Mouse (Mus musculus): ENCODE results near the gene Fam83b. TPM values are rescaled to one million over a fixed set of nuclear protein-coding genes. Genes with fewer than 3 reads are reported as not detected.

Gene Fam83b
- polyA plus RNA-seq, 1 experiment from 2014 or later, result 0.66 TPM

DNA sequence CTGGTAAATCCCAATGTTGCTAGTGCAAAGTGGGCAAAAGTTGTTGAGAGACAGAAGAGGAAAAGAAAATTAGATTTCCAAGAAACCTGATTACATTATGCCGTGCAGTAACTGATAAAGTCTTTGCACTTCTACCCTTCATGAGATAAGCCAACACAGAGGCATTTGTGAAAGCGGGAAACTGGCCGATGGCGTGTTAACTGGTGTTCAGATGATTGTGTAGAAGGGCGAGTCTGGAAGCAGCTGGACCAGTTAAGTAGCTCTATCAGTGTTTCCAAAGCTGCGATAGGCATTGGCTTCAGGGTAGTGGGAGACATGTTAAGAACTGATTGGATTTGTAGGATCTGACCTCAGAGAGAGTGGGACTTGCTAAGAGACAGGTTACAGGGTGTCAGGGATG lies 17.0 kb upstream of the Fam83b start:
- WGBS, result 87% methylated on average over 6 of the region's 6 CpGs
- H3K4me3 ChIP-seq (replicated peaks; ENCODE audit: low read depth, low read length), result no peak overlapping the region
- no peak for ATAC-seq (replicated peaks; ENCODE audit: low FRiP score, low read depth)

DNA sequence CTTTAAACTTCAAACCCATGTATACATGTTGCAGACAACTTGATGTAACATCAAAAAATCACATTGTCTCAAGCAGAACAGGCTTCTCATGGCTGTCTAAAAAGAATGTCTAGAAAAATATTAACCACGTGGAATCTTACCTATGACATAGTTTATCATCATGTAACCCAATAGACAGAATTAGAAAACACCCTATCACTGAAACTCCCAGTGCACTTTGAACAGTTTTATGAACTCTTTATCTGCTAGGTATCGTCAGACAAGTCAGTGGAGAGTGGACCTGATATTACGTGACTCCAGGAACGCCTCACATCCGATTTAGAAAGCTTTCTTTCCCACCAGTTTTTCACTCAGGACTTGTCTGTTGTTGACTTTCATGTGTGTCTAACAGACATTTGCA lies 15.1 kb upstream of the Fam83b start:
- H3K4me3 ChIP-seq (replicated peaks; ENCODE audit: low read depth, low read length), result no peak overlapping the region
- TF ChIP-seq CTCF (IDR thresholded peaks at IDR 0.05; ENCODE audit: low read depth), result no peak
- WGBS, result 84% methylated on average over 5 of the region's 5 CpGs
- H3K36me3 ChIP-seq (ENCODE audit: insufficient read depth, low read length), result no peaks in the 10 kb centered on the region
- no peaks in the 10 kb centered on the region for H3K9me3 ChIP-seq (replicated peaks; ENCODE audit: low read length)
- no peaks in the 10 kb centered on the region for H3K27me3 ChIP-seq (ENCODE audit: insufficient read depth, low read length)
- DNase-seq (ENCODE audit: low spot score) (no peak), ATAC-seq (replicated peaks; ENCODE audit: low FRiP score, low read depth) (no peak)
- no peaks in the 10 kb centered on the region for H3K4me1 ChIP-seq (replicated peaks; ENCODE audit: insufficient read depth, low read length)
- H3K9ac ChIP-seq (ENCODE audit: low read depth, low read length), result no peak overlapping the region
- H3K4me2 ChIP-seq (ENCODE audit: low read length), result no peak overlapping the region
- H3K27ac ChIP-seq, result no peak overlapping the region

More for the DNA sequence above, 17.0 kb upstream of the Fam83b start:
- Histone ChIP-seq H3K4me2 (ENCODE audit: low read length) (no peak overlapping the region), H3K9ac (ENCODE audit: low read depth, low read length) (no peak overlapping the region), H3K4me1 (replicated peaks; ENCODE audit: insufficient read depth, low read length) (no peaks in the 10 kb centered on the region), H3K27me3 (ENCODE audit: insufficient read depth, low read length) (no peaks in the 10 kb centered on the region), H3K9me3 (replicated peaks; ENCODE audit: low read length) (no peaks in the 10 kb centered on the region), H3K27ac (no peak overlapping the region), H3K36me3 (ENCODE audit: insufficient read depth, low read length) (no peaks in the 10 kb centered on the region)
- TF ChIP-seq CTCF (IDR thresholded peaks at IDR 0.05; ENCODE audit: low read depth), result no peak
- DNase-seq (ENCODE audit: low spot score), result no peak

GRCm38 (mm10) chr9:76567281-76567655 lies 352 bp upstream of the Fam83b start:
- H3K27ac ChIP-seq, result peak overlapping the region; percentile 31; the same call in 1 of the 2 replicates

GRCm38 (mm10) chr9:76565656-76566055 lies 1.3 kb downstream of the Fam83b start:
- TF ChIP-seq CTCF (IDR thresholded peaks at IDR 0.05; ENCODE audit: low read depth), result no peak
- H3K4me3 ChIP-seq (replicated peaks; ENCODE audit: low read depth, low read length), result no peak overlapping the region
- H3K27me3 ChIP-seq (ENCODE audit: insufficient read depth, low read length), result no peaks in the 10 kb centered on the region
- no peak for ATAC-seq (replicated peaks; ENCODE audit: low FRiP score, low read depth)
- H3K9me3 ChIP-seq (replicated peaks; ENCODE audit: low read length), result no peaks in the 10 kb centered on the region
- H3K4me1 ChIP-seq (replicated peaks; ENCODE audit: insufficient read depth, low read length), result no peaks in the 10 kb centered on the region; the same call in 1 of the 2 replicates
- DNase-seq (ENCODE audit: low spot score), result no peak
- H3K27ac ChIP-seq, result no peak overlapping the region
- H3K36me3 ChIP-seq (ENCODE audit: insufficient read depth, low read length), result no peaks in the 10 kb centered on the region
- 78% methylated on average over 2 of the region's 2 CpGs for WGBS
- no peak overlapping the region for H3K4me2 ChIP-seq (ENCODE audit: low read length)
- no peak overlapping the region for H3K9ac ChIP-seq (ENCODE audit: low read depth, low read length)

More at GRCm38 (mm10) chr9:76567281-76567655, 352 bp upstream of the Fam83b start:
- H3K4me3 ChIP-seq (replicated peaks; ENCODE audit: low read depth, low read length), result peak overlapping the region; percentile 59
- 3% methylated on average over 12 of the region's 13 CpGs for WGBS
- H3K27me3 ChIP-seq (ENCODE audit: insufficient read depth, low read length), result no peaks in the 10 kb centered on the region
- no peaks in the 10 kb centered on the region for H3K36me3 ChIP-seq (ENCODE audit: insufficient read depth, low read length)
- peak overlapping the region; percentile 95 for H3K4me2 ChIP-seq (ENCODE audit: low read length)
- TF ChIP-seq CTCF (IDR thresholded peaks at IDR 0.05; ENCODE audit: low read depth), result no peak
- no peaks in the 10 kb centered on the region; the same call in 1 of the 2 replicates for H3K4me1 ChIP-seq (replicated peaks; ENCODE audit: insufficient read depth, low read length)
- no peaks in the 10 kb centered on the region for H3K9me3 ChIP-seq (replicated peaks; ENCODE audit: low read length)
- ATAC-seq (replicated peaks; ENCODE audit: low FRiP score, low read depth) (peak; percentile 47; the same call in 1 of the 2 replicates), DNase-seq (ENCODE audit: low spot score) (no peak)
- H3K9ac ChIP-seq (ENCODE audit: low read depth, low read length), result peak overlapping the region; percentile 65

GRCm38 (mm10) chr9:76564071-76564470 lies 2.8 kb downstream of the Fam83b start:
- no peaks in the 10 kb centered on the region for H3K36me3 ChIP-seq (ENCODE audit: insufficient read depth, low read length)
- H3K9ac ChIP-seq (ENCODE audit: low read depth, low read length), result no peak overlapping the region
- H3K27me3 ChIP-seq (ENCODE audit: insufficient read depth, low read length), result no peaks in the 10 kb centered on the region
- WGBS, result 69% methylated on average over 1 of the region's 1 CpGs
- no peak overlapping the region for H3K27ac ChIP-seq
- no peaks in the 10 kb centered on the region; the same call in 1 of the 2 replicates for H3K4me1 ChIP-seq (replicated peaks; ENCODE audit: insufficient read depth, low read length)
- TF ChIP-seq CTCF (IDR thresholded peaks at IDR 0.05; ENCODE audit: low read depth), result no peak
- no peak for DNase-seq (ENCODE audit: low spot score)
- H3K4me3 ChIP-seq (replicated peaks; ENCODE audit: low read depth, low read length), result no peak overlapping the region
- H3K4me2 ChIP-seq (ENCODE audit: low read length), result no peak overlapping the region
- H3K9me3 ChIP-seq (replicated peaks; ENCODE audit: low read length), result no peaks in the 10 kb centered on the region
- no peak for ATAC-seq (replicated peaks; ENCODE audit: low FRiP score, low read depth)

DNA sequence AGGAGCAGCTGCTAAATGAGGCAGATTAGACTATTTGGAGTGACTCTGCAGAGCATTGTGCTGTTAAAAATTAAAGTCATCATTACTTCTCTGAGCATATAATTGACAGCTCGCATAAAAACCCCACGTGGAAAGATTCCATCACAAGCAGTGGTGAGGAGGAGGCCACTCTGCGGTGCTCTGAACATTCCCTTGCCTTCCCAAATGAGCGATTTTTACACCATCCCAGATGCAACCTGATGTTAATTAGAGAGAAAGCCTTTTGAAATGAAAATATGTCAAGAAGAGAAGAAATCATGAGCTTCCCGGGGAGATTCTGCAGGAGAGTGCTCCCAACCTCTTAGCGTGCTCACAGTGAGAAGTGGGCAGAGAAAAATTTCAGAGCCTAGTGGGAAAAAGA lies 4.1 kb downstream of the Fam83b start:
- no peak for TF ChIP-seq CTCF (IDR thresholded peaks at IDR 0.05; ENCODE audit: low read depth)
- Histone ChIP-seq H3K36me3 (ENCODE audit: insufficient read depth, low read length) (no peaks in the 10 kb centered on the region), H3K4me1 (replicated peaks; ENCODE audit: insufficient read depth, low read length) (no peaks in the 10 kb centered on the region; the same call in 1 of the 2 replicates), H3K9ac (ENCODE audit: low read depth, low read length) (no peak overlapping the region), H3K9me3 (replicated peaks; ENCODE audit: low read length) (no peaks in the 10 kb centered on the region), H3K27me3 (ENCODE audit: insufficient read depth, low read length) (no peaks in the 10 kb centered on the region), H3K4me2 (ENCODE audit: low read length) (no peak overlapping the region), H3K4me3 (replicated peaks; ENCODE audit: low read depth, low read length) (no peak overlapping the region), H3K27ac (no peak overlapping the region)
- WGBS, result 48% methylated on average over 6 of the region's 6 CpGs
- ATAC-seq (replicated peaks; ENCODE audit: low FRiP score, low read depth) (no peak), DNase-seq (ENCODE audit: low spot score) (no peak)

DNA sequence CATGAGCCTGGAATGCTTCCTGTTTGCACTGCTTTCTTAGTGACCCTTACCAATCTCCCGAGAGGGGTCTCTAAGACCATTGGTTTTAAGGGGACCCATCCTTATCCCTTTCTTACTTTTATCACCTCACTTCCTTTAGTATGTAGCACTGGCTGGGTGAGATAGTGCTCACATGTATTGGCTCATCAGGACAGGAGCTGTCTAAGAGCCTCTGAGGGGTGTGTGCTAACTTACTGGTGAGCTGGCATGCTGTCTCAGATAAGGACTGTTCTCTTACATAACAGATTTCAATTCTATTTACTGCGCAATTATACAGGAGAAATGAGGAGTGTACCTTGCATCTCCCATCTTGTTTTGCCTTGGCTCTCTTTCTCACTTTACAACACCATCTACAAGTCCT lies 7.7 kb downstream of the Fam83b start:
- DNase-seq (ENCODE audit: low spot score) (no peak), ATAC-seq (replicated peaks; ENCODE audit: low FRiP score, low read depth) (no peak)
- WGBS, result 82% methylated on average over 2 of the region's 2 CpGs
- no peak overlapping the region for H3K4me3 ChIP-seq (replicated peaks; ENCODE audit: low read depth, low read length)
- H3K4me1 ChIP-seq (replicated peaks; ENCODE audit: insufficient read depth, low read length), result no peaks in the 10 kb centered on the region
- no peaks in the 10 kb centered on the region for H3K36me3 ChIP-seq (ENCODE audit: insufficient read depth, low read length)
- H3K27me3 ChIP-seq (ENCODE audit: insufficient read depth, low read length), result no peaks in the 10 kb centered on the region
- TF ChIP-seq CTCF (IDR thresholded peaks at IDR 0.05; ENCODE audit: low read depth), result no peak
- no peaks in the 10 kb centered on the region for H3K9me3 ChIP-seq (replicated peaks; ENCODE audit: low read length)
- H3K27ac ChIP-seq, result no peak overlapping the region
- no peak overlapping the region for H3K4me2 ChIP-seq (ENCODE audit: low read length)
- no peak overlapping the region for H3K9ac ChIP-seq (ENCODE audit: low read depth, low read length)
